Mouse (Mus musculus) liver, embryonic 14.5 days (tissue): ENCODE data around the gene Bin2.

Experiments
- CTCF ChIP-seq: IDR thresholded peaks from 2 replicates; pipeline ENCODE4 v1.5.1; 2016; ENCODE audit warnings: antibody characterized with exemption, low read depth, control low read depth
- EP300 ChIP-seq: IDR thresholded peaks from 2 replicates; pipeline ENCODE4 v1.6.1; 2016; ENCODE audit warnings: antibody characterized with exemption, low read depth

GRCm38 (mm10) chr15:100633341-100633740 lies 36.0 kb downstream of the Bin2 start:
- TF ChIP-seq EP300 (no peak), CTCF (no peak)
